Mouse (Mus musculus) erythroblast, embryonic 14.5 days (primary cell): Measurements from ENCODE around the gene St6galnac3.

Source experiments
- GATA1 ChIP-seq: IDR thresholded peaks from 2 replicates; pipeline ENCODE4 v1.6.1; 2012; ENCODE audit warnings: low read length, inconsistent platforms, mixed read lengths
- TAL1 ChIP-seq: IDR thresholded peaks from 3 replicates; pipeline ENCODE4 v1.6.1; 2012; ENCODE audit warnings: low read length, inconsistent platforms, mixed read lengths

DNA sequence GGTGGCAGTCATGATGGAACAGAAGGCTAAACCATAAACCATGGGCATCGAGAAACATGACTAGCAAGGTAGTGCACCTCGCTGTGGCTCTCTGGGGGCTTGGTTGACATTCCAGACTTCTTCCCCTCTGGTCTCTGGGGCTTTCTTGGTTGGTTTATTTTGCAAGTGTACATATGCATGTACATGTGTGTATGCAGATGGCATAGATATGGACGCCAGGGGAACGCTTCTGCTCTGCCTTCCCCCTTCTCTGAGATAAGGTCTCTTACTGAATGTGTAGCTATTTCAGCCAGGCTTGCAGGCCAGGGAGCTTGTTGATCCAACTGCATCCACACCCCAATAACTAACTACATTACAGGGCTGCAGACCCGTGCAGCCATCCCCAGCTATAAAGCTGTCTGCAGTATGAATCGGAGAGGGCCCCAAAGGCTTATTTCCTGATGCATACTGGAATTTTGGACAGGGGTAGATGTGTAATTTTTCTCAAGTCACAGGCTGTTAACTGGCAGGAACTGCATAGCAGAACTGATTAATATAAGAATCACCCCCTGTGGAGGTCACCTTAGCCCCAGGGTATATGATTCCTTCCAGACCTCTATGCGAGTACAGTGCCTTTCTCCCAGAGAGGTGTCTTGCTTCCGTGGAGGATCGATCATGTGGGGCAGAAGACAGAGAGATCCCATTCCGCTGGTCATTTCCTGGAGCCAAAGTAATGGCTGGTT, 53.9 kb downstream of the St6galnac3 start:
- no peak for TF ChIP-seq GATA1
- no peak for TF ChIP-seq TAL1
